Mouse (Mus musculus) liver, embryonic 16.5 days (tissue): ENCODE data around the gene Yaf2. TPM values are rescaled to one million over a fixed set of nuclear protein-coding genes. Genes with fewer than 3 reads are reported as not detected.
"Not testable (repeated sequence)": the region's sequence is repeated elsewhere in the genome, so short reads cannot be mapped to it uniquely, and the experiment has no call there.

Source experiments
- ATAC-seq: fragments of 200-750 bp; cut with Nextera tagmentation; 2 replicates; pipeline ENCODE4 v1.8.0; 2017; ENCODE audit warnings: low read depth, mild to moderate bottlenecking, moderate number of reproducible peaks, moderate library complexity
- H3K27ac ChIP-seq: fragments of 300-500 bp; sonication (generic); 2 replicates; pipeline ENCODE4 v1.5.1; 2014; ENCODE audit warnings: mild to moderate bottlenecking, low read length
- H3K27me3 ChIP-seq: fragments of 300-500 bp; sonication (generic); 2 replicates; pipeline ENCODE4 v1.6.1; 2014; ENCODE audit warnings: low read depth, low read length, mixed read lengths; ENCODE audit not compliant: control insufficient read depth, insufficient read depth
- H3K36me3 ChIP-seq: fragments of 300-500 bp; sonication (generic); 2 replicates; pipeline ENCODE4 v1.6.1; 2014; ENCODE audit warnings: mild to moderate bottlenecking; ENCODE audit not compliant: control insufficient read depth, insufficient read depth
- H3K4me1 ChIP-seq: fragments of 300-500 bp; sonication (generic); 2 replicates; pipeline ENCODE4 v1.6.1; 2014; ENCODE audit warnings: low read depth, low read length, mixed read lengths; ENCODE audit not compliant: control insufficient read depth
- H3K4me2 ChIP-seq: fragments of 300-500 bp; sonication (generic); 2 replicates; pipeline ENCODE4 v1.6.1; 2014; ENCODE audit warnings: low read depth, low read length, mixed read lengths
- H3K4me3 ChIP-seq: fragments of 300-500 bp; sonication (generic); 2 replicates; pipeline ENCODE4 v1.5.1; 2014; ENCODE audit warnings: low read depth, mild to moderate bottlenecking, low read length
- H3K9ac ChIP-seq: fragments of 300-500 bp; sonication (generic); 2 replicates; pipeline ENCODE4 v1.6.1; 2014; ENCODE audit warnings: low read depth, low read length
- H3K9me3 ChIP-seq: fragments of 300-500 bp; sonication (generic); replicated peaks from 2 replicates; pipeline ENCODE4 v1.6.1; 2016; ENCODE audit warnings: low read length; ENCODE audit not compliant: control insufficient read depth
- WGBS: fragments of 180-500 bp; shearing (Covaris S2); extraction: QIAGEN DNeasy Blood & Tissue Kit; methylation state at CpG from one replicate; pipeline ENCODE4 v1.1.7; 2014; ENCODE audit not compliant: insufficient replicate concordance; 5-methylcytosine and 5-hydroxymethylcytosine counted together
- polyA plus RNA-seq: library from polyadenylated mRNA; unstranded; fragments of >200 nt; fragmentation: Nextera tagmentation; extraction: Ambion mirVana; gene quantifications from 2 replicates; pipeline ENCODE4 v1.2.1, GENCODE M21; 2015

Gene Yaf2
- polyA plus RNA-seq, 1 experiment from 2014 or later, result 11.9 TPM

- Histone ChIP-seq H3K27ac (no peak overlapping the region), H3K27me3 (no peaks in the 10 kb centered on the region), H3K4me1 (no peaks in the 10 kb centered on the region), H3K4me2 (no peak overlapping the region), H3K9ac (no peak overlapping the region), H3K9me3 (no peaks in the 10 kb centered on the region), H3K36me3 (no peaks in the 10 kb centered on the region), H3K4me3 (no peak overlapping the region)
- 58% methylated on average over 1 of the region's 1 CpGs for WGBS
- ATAC-seq, result peak; percentile 66; the same call in 1 of the 2 replicates
Observed at GRCm38 (mm10) chr15:93318781-93319180, 18.0 kb downstream of the Yaf2 start.

GRCm38 (mm10) chr15:93310304-93310703, 26.4 kb downstream of the Yaf2 start:
- H3K27me3 ChIP-seq, H3K9me3 ChIP-seq, H3K4me2 ChIP-seq, H3K27ac ChIP-seq, H3K4me1 ChIP-seq, H3K4me3 ChIP-seq, H3K9ac ChIP-seq, H3K36me3 ChIP-seq, ATAC-seq: not testable (repeated sequence)
- 80% methylated on average over 4 of the region's 4 CpGs for WGBS

GRCm38 (mm10) chr15:93298197-93298596, 38.5 kb downstream of the Yaf2 start:
- no peaks in the 10 kb centered on the region for H3K9me3 ChIP-seq
- no peak overlapping the region for H3K4me2 ChIP-seq
- no peak overlapping the region for H3K9ac ChIP-seq
- no peak overlapping the region for H3K27ac ChIP-seq
- no peaks in the 10 kb centered on the region for H3K27me3 ChIP-seq
- 32% methylated on average over 2 of the region's 2 CpGs for WGBS
- no peak overlapping the region for H3K4me3 ChIP-seq
- no peaks in the 10 kb centered on the region for H3K36me3 ChIP-seq
- no peak for ATAC-seq
- no peaks in the 10 kb centered on the region; the same call in 1 of the 2 replicates for H3K4me1 ChIP-seq

GRCm38 (mm10) chr15:93294483-93294882, 42.3 kb downstream of the Yaf2 start:
- no peaks in the 10 kb centered on the region for H3K36me3 ChIP-seq
- no peaks in the 10 kb centered on the region; the same call in 1 of the 2 replicates for H3K4me1 ChIP-seq
- H3K27me3 ChIP-seq, result no peaks in the 10 kb centered on the region
- WGBS, result 40% methylated on average over 11 of the region's 11 CpGs
- H3K4me3 ChIP-seq, result no peak overlapping the region
- H3K4me2 ChIP-seq, result no peak overlapping the region
- H3K27ac ChIP-seq, result no peak overlapping the region
- H3K9ac ChIP-seq, result no peak overlapping the region
- no peak for ATAC-seq
- H3K9me3 ChIP-seq, result no peaks in the 10 kb centered on the region

- H3K9me3 ChIP-seq, result no peaks in the 10 kb centered on the region
- no peak for ATAC-seq
- 78% methylated on average over 4 of the region's 4 CpGs for WGBS
Observed at GRCm38 (mm10) chr15:93288321-93288720, 48.4 kb downstream of the Yaf2 start.

DNA sequence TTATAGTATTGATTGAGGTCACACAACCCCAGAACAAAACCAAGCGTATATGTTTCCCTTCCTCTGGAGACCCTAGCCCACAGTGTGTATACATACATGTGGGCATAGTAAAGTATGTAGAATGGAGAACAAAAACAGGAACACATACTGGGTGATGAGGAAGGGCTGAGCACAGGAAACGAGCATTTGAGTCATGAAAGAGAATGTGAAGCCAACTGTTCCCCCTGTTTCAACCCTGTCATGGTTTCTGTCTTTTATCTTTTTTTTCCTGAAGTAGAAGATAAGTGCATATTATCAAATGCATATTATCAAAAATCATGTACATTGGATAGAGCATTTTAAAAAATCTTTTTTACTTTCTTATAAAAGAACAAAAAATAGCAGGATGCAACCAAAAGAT, 49.1 kb downstream of the Yaf2 start:
- 45% methylated on average over 2 of the region's 2 CpGs for WGBS
- Histone ChIP-seq H3K36me3 (peaks cover 3% of the 10 kb centered on the region; the same call in 1 of the 2 replicates), H3K4me3 (no peak overlapping the region), H3K4me2 (no peak overlapping the region), H3K9me3 (no peaks in the 10 kb centered on the region), H3K4me1 (peaks cover 8% of the 10 kb centered on the region), H3K27me3 (no peaks in the 10 kb centered on the region), H3K27ac (no peak overlapping the region), H3K9ac (no peak overlapping the region)
- no peak for ATAC-seq

More at GRCm38 (mm10) chr15:93288321-93288720, 48.4 kb downstream of the Yaf2 start:
- no peak overlapping the region for H3K27ac ChIP-seq
- H3K9ac ChIP-seq, result no peak overlapping the region
- peaks cover 3% of the 10 kb centered on the region; the same call in 1 of the 2 replicates for H3K36me3 ChIP-seq
- no peaks in the 10 kb centered on the region for H3K27me3 ChIP-seq
- H3K4me2 ChIP-seq, result no peak overlapping the region
- no peak overlapping the region for H3K4me3 ChIP-seq
- H3K4me1 ChIP-seq, result peaks cover 8% of the 10 kb centered on the region

DNA sequence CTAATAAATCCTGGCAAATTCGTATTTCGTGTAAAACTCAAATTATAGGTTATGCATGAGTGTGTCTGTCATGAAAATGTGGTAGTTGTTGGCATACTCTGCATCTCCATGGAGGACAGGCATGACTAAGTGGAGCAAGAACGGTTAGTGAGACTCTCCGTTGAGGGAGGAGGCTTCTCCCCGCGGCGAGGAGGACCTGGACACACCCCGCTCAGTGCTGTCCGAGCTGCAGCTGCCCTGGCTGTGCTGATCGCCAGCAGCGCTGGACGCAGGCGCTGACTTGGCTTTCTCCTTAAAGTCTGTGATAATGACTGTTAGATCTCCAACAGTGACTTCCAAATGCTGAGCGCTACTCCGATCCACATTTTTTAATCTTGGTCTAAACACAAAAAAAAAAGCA, 51.5 kb downstream of the Yaf2 start:
- no peaks in the 10 kb centered on the region for H3K9me3 ChIP-seq
- H3K27ac ChIP-seq, result peak overlapping the region; percentile 41; the same call in 1 of the 2 replicates
- H3K36me3 ChIP-seq, result peaks cover 3% of the 10 kb centered on the region; the same call in 1 of the 2 replicates
- H3K4me1 ChIP-seq, result peaks cover 8% of the 10 kb centered on the region
- H3K9ac ChIP-seq, result no peak overlapping the region
- peak; percentile 68 for ATAC-seq
- no peaks in the 10 kb centered on the region for H3K27me3 ChIP-seq
- no peak overlapping the region for H3K4me3 ChIP-seq
- peak overlapping the region; percentile 13; the same call in 1 of the 2 replicates for H3K4me2 ChIP-seq
- WGBS, result 69% methylated on average over 15 of the region's 15 CpGs

DNA sequence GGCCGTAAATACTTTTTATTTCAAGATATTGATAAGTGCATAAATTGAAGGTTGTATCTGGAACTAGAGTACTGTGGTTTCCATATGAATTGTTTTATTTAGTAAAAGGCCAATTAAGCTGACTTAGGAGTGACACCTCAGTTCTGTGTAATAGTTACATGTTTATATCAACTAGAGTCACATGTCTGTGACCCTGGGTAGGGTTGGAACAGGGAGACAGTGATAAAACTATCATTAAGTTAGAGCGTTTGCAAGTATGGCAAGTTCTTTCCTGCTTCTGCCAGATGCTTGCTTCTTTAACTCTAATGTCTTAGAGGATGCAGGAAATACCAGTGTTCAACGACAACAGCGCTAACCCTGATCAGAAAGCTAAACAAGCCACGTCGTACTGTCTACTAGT, 52.4 kb downstream of the Yaf2 start:
- Histone ChIP-seq H3K4me3 (no peak overlapping the region), H3K27me3 (no peaks in the 10 kb centered on the region), H3K4me1 (peaks cover 8% of the 10 kb centered on the region), H3K9ac (no peak overlapping the region), H3K27ac (peak overlapping the region; percentile 50; the same call in 1 of the 2 replicates), H3K9me3 (no peaks in the 10 kb centered on the region), H3K4me2 (peak overlapping the region; percentile 43), H3K36me3 (peaks cover 3% of the 10 kb centered on the region; the same call in 1 of the 2 replicates)
- WGBS, result 45% methylated on average over 6 of the region's 6 CpGs
- peak; percentile 86 for ATAC-seq

DNA sequence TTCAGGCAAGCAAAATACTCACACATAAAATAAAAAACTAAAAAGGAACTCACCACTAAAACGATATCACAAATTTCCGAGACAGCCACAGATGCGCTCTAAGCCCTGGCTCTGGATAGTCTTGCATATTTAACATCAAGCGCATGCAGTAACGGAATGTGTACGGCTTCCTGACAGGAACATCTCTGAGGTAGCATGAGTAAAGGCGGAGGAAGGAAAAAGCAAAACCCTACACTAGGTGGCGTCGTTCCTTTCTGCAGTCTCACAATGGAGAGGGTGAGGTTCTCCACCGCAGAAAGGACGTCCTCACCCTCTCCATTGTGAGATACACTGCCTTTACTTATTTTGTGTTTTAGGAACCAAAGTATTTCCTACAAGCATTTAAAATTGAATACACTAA, 53.4 kb downstream of the Yaf2 start:
- no peak overlapping the region for H3K4me3 ChIP-seq
- H3K4me1 ChIP-seq, result peaks cover 8% of the 10 kb centered on the region
- ATAC-seq, result 0 out of 2 replicates have a peak, but pooled peaks have one; percentile 28
- no peaks in the 10 kb centered on the region for H3K9me3 ChIP-seq
- no peak overlapping the region for H3K4me2 ChIP-seq
- WGBS, result 66% methylated on average over 11 of the region's 11 CpGs
- no peaks in the 10 kb centered on the region for H3K27me3 ChIP-seq
- H3K9ac ChIP-seq, result no peak overlapping the region
- H3K27ac ChIP-seq, result no peak overlapping the region
- H3K36me3 ChIP-seq, result peaks cover 3% of the 10 kb centered on the region; the same call in 1 of the 2 replicates
